In the genomic region with DNA sequence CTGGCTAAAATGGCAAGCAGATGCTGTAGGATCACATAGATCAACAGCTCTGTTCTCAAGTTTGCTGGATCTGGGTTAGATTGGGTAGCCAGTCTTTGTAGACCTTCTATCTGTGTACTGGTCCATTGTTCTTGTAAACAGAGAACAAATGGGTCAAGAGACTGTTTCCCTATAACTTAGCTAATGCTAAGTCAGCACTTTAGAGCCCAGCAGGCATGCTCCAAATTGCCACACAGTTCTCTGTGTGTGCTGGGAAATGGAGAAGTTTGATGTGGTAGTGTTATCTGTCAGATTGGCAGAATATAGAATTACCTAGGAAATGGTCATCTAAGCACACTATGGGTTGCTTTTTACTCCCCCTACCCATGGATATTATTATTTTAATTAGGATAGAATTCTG, we compare ENCODE assay signal across 47 mouse cellular contexts. TPM values are rescaled to one million over a fixed set of nuclear protein-coding genes. Genes with fewer than 3 reads are reported as not detected.
"Had no signal": no experiment of that assay in that cellular context is flagged by ENCODE, and none has a peak within 500 bp of the region (broad histone marks: within the 10 kb centered on the region; RNA-seq: fewer than 3 reads in every experiment).

No protein-coding gene starts in this region.

- H3K9ac ChIP-seq: limb, embryonic 12.5 days; limb, embryonic 13.5 days; limb, embryonic 15.5 days; liver, embryonic 12.5 days; liver, embryonic 13.5 days; liver, embryonic 14.5 days; liver, embryonic 15.5 days; liver, postnatal 0 days; lung, embryonic 14.5 days; lung, embryonic 15.5 days; midbrain, embryonic 12.5 days; midbrain, embryonic 13.5 days; midbrain, embryonic 15.5 days had no signal

- H3K4me1 ChIP-seq: limb, embryonic 10.5 days; limb, embryonic 12.5 days; limb, embryonic 13.5 days; limb, embryonic 15.5 days; liver, embryonic 12.5 days; liver, embryonic 13.5 days; liver, embryonic 15.5 days; lung, embryonic 15.5 days; midbrain, embryonic 10.5 days; midbrain, embryonic 12.5 days; midbrain, embryonic 13.5 days; midbrain, embryonic 15.5 days had no signal

- H3K27me3 ChIP-seq: limb, embryonic 12.5 days; limb, embryonic 13.5 days; limb, embryonic 15.5 days; liver, embryonic 12.5 days; liver, embryonic 13.5 days; liver, embryonic 15.5 days; lung, embryonic 15.5 days; megakaryocyte, embryonic 14.5 days; midbrain, embryonic 12.5 days; midbrain, embryonic 13.5 days; midbrain, embryonic 15.5 days had no signal

- H3K4me2 ChIP-seq: limb, embryonic 12.5 days; limb, embryonic 13.5 days; limb, embryonic 15.5 days; liver, embryonic 11.5 days; liver, embryonic 12.5 days; liver, embryonic 13.5 days; liver, embryonic 15.5 days; lung, embryonic 14.5 days; lung, embryonic 15.5 days; midbrain, embryonic 11.5 days; midbrain, embryonic 12.5 days; midbrain, embryonic 13.5 days; midbrain, embryonic 15.5 days had no signal

- H3K9me3 ChIP-seq: limb, embryonic 12.5 days; limb, embryonic 15.5 days; liver, embryonic 12.5 days; liver, embryonic 13.5 days; liver, embryonic 15.5 days; lung, embryonic 15.5 days had no signal

- H3K27ac ChIP-seq: limb, embryonic 10.5 days; limb, embryonic 12.5 days; limb, embryonic 13.5 days; limb, embryonic 15.5 days; liver, embryonic 12.5 days; liver, embryonic 13.5 days; liver, embryonic 14.5 days; liver, embryonic 15.5 days; lung, embryonic 15.5 days; macrophage; midbrain, embryonic 10.5 days; midbrain, embryonic 12.5 days; midbrain, embryonic 13.5 days; midbrain, embryonic 15.5 days had no signal

- H3K4me3 ChIP-seq: limb, embryonic 10.5 days; limb, embryonic 12.5 days; limb, embryonic 13.5 days; limb, embryonic 15.5 days; liver, embryonic 12.5 days; liver, embryonic 13.5 days; liver, embryonic 15.5 days; lung, embryonic 15.5 days; megakaryocyte, embryonic 14.5 days; midbrain, embryonic 10.5 days; midbrain, embryonic 12.5 days; midbrain, embryonic 13.5 days; midbrain, embryonic 15.5 days; myocyte had no signal

- DNase-seq: left cerebral cortex, postnatal 4 days; liver; liver, embryonic 13.5 days; liver, postnatal 0 days; lung, adult 18-20 months; lung, adult 2 months; lung, embryonic 14.5 days; lung, postnatal 10 days; lung, postnatal 14 days; lung, postnatal 36 days; lung, postnatal 4 days; midbrain, embryonic 14.5 days had no signal

- H3K36me3 ChIP-seq: limb, embryonic 10.5 days; limb, embryonic 12.5 days; limb, embryonic 13.5 days; limb, embryonic 15.5 days; liver, embryonic 12.5 days; liver, embryonic 13.5 days; liver, embryonic 15.5 days; lung, embryonic 15.5 days; midbrain, embryonic 10.5 days; midbrain, embryonic 12.5 days; midbrain, embryonic 13.5 days; midbrain, embryonic 15.5 days had no signal

RNA-seq across cellular contexts. Expression of gene Serpinb6d, which starts 1.3 kb away (rescaled TPM):
- total RNA-seq: left cerebral cortex, adult 8-10 months; left cerebral cortex, postnatal 10 days; left cerebral cortex, postnatal 14 days; left cerebral cortex, postnatal 25 days; left cerebral cortex, postnatal 36 days; left cerebral cortex, postnatal 4 days; liver, adult 2 months; megakaryocyte progenitor cell, adult 5-6 weeks; megakaryocyte, adult 5-6 weeks; megakaryocyte-erythroid progenitor cell, adult 5-6 weeks; midbrain, postnatal 0 days; monocyte, adult 5-6 weeks had no signal
- polyA plus RNA-seq: limb, embryonic 10.5 days; limb, embryonic 11.5 days; limb, embryonic 12.5 days; limb, embryonic 13.5 days; limb, embryonic 14.5 days; limb, embryonic 15.5 days; liver, adult 2 months; liver, embryonic 11.5 days; liver, embryonic 12.5 days; liver, embryonic 13.5 days; liver, embryonic 14.5 days; liver, embryonic 15.5 days; liver, embryonic 16.5 days; liver, postnatal 0 days; lung, adult 2 months; lung, embryonic 14.5 days; lung, embryonic 15.5 days; lung, embryonic 16.5 days; lung, postnatal 0 days; macrophage; midbrain, embryonic 10.5 days; midbrain, embryonic 11.5 days; midbrain, embryonic 12.5 days; midbrain, embryonic 13.5 days; midbrain, embryonic 14.5 days; midbrain, embryonic 15.5 days; midbrain, embryonic 16.5 days; midbrain, postnatal 0 days; myocyte; neural tube, embryonic 11.5 days had no signal
